Comparison of ENCODE assay signal across 12 mouse cellular contexts in the genomic region with DNA sequence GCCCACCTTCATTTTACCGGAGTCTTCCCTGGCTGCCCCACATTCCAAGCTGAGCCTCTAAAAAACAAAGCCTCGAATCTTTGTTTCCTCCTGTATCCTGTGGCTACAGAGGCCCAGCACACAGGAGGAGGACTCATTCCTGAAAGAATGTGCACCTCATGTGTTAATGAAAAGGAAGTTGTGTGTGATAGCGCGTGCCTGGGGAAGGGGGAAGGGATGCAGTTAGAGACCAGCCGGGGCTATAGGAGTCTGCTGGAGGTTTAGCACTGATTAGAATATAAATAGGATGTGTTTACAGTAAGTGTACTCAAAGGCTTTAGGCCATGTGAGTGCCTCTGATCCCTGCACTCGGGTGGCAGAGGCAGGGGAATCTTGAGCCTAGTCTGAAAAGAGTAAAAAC. TPM values are rescaled to one million over a fixed set of nuclear protein-coding genes. Genes with fewer than 3 reads are reported as not detected.
DNase-seq lines count a peak whose midpoint lies in the region; ATAC-seq and TF ChIP-seq lines count a peak whose summit lies in the region.
"Had no signal": no experiment of that assay in that cellular context is flagged by ENCODE, and none has a peak within 500 bp of the region (broad histone marks: within the 10 kb centered on the region; RNA-seq: fewer than 3 reads in every experiment).

No protein-coding gene starts in this region.

- H3K36me3 ChIP-seq in heart, embryonic 13.5 days: no peaks in the 10 kb centered on the region
- no peaks in the 10 kb centered on the region for H3K36me3 ChIP-seq in lung, postnatal 0 days (ENCODE audit: insufficient read depth, low read length)
- H3K36me3 ChIP-seq in embryonic facial prominence, embryonic 11.5 days (replicated peaks; ENCODE audit: control insufficient read depth, insufficient read depth, low read depth, low read length): no peaks in the 10 kb centered on the region
- no peaks in the 10 kb centered on the region for H3K36me3 ChIP-seq in macrophage (ENCODE audit: inconsistent target)
- H3K36me3 ChIP-seq: limb, embryonic 13.5 days had no signal

- intact Hi-C loops in heart, postnatal 36 days (cut with DNase I): no loop called here

- no peak for ATAC-seq in heart, embryonic 13.5 days (ENCODE audit: extremely low read depth, insufficient number of reproducible peaks, low FRiP score, low TSS enrichment)
- ATAC-seq in lung, postnatal 0 days: no peak
- no peak for ATAC-seq in embryonic facial prominence, embryonic 11.5 days (replicated peaks; ENCODE audit: insufficient number of reproducible peaks, low FRiP score, low TSS enrichment, low read depth)

- H3K4me3 ChIP-seq in heart, embryonic 13.5 days: no peak overlapping the region
- no peak overlapping the region for H3K4me3 ChIP-seq in lung, postnatal 0 days (ENCODE audit: low read depth, low read length)
- no peak overlapping the region for H3K4me3 ChIP-seq in embryonic facial prominence, embryonic 11.5 days (ENCODE audit: low read depth, low read length)
- no peak overlapping the region for H3K4me3 ChIP-seq in macrophage (ENCODE audit: inconsistent target)
- no peak overlapping the region for H3K4me3 ChIP-seq in layer of hippocampus, adult 2 months

- H3K27me3 ChIP-seq in heart, embryonic 13.5 days (replicated peaks): peaks cover 25% of the 10 kb centered on the region
- peaks cover 9% of the 10 kb centered on the region; the same call in 1 of the 2 replicates for H3K27me3 ChIP-seq in lung, postnatal 0 days (replicated peaks; ENCODE audit: insufficient read depth, low read length)
- peaks cover 21% of the 10 kb centered on the region for H3K27me3 ChIP-seq in embryonic facial prominence, embryonic 11.5 days (ENCODE audit: control insufficient read depth, insufficient read depth, low read length)

- H3K4me1 ChIP-seq in heart, embryonic 13.5 days: peaks cover 46% of the 10 kb centered on the region
- 0 out of 2 replicates have a peak, but pooled peaks cover 6% of the 10 kb centered on the region for H3K4me1 ChIP-seq in lung, postnatal 0 days (ENCODE audit: insufficient read depth, low read depth, low read length)
- no peaks in the 10 kb centered on the region for H3K4me1 ChIP-seq in embryonic facial prominence, embryonic 11.5 days (ENCODE audit: control insufficient read depth, insufficient read depth, low read length)

- H3K9ac ChIP-seq in heart, embryonic 13.5 days: peak overlapping the region; percentile 50; the same call in 1 of the 2 replicates
- H3K9ac ChIP-seq in lung, postnatal 0 days (replicated peaks; ENCODE audit: low read depth): no peak overlapping the region
- no peak overlapping the region for H3K9ac ChIP-seq in embryonic facial prominence, embryonic 11.5 days (replicated peaks; ENCODE audit: low read length)

- DNase-seq in heart, postnatal 36 days: no peak
- DNase-seq in lung, postnatal 0 days (ENCODE audit: low spot score): peak; percentile 25
- DNase-seq in lung, postnatal 10 days: no peak
- DNase-seq in embryonic facial prominence, embryonic 11.5 days (ENCODE audit: low spot score): peak; percentile 35
- no peak for DNase-seq in layer of hippocampus, adult 2 months (ENCODE audit: low spot score in 2 of 2)
- DNase-seq in right cerebral cortex, postnatal 36 days (ENCODE audit: low spot score in 2 of 2): no peak
- DNase-seq: adrenal gland, adult 8-10 months; cerebellum, adult 18-20 months had no signal

- H3K79me2 ChIP-seq in macrophage (ENCODE audit: inconsistent target): no peaks in the 10 kb centered on the region

- H3K4me2 ChIP-seq in heart, embryonic 13.5 days: peak overlapping the region; percentile 61; the same call in 1 of the 2 replicates
- no peak overlapping the region for H3K4me2 ChIP-seq in lung, postnatal 0 days (replicated peaks; ENCODE audit: low read depth, low read length)
- no peak overlapping the region for H3K4me2 ChIP-seq in embryonic facial prominence, embryonic 11.5 days (ENCODE audit: low read depth, low read length)

- peak overlapping the region; percentile 87 for H3K27ac ChIP-seq in heart, embryonic 13.5 days (replicated peaks)
- H3K27ac ChIP-seq in lung, postnatal 0 days (ENCODE audit: low read length): no peak overlapping the region; the same call in 1 of the 2 replicates
- no peak overlapping the region for H3K27ac ChIP-seq in embryonic facial prominence, embryonic 11.5 days (replicated peaks; ENCODE audit: low read depth, low read length)
- peak overlapping the region; percentile 19 for H3K27ac ChIP-seq in macrophage
- no peak overlapping the region for H3K27ac ChIP-seq in layer of hippocampus, adult 2 months
- H3K27ac ChIP-seq: limb, embryonic 13.5 days had no signal

- H3K9me3 ChIP-seq in heart, embryonic 13.5 days: no peaks in the 10 kb centered on the region
- no peaks in the 10 kb centered on the region for H3K9me3 ChIP-seq in lung, postnatal 0 days (ENCODE audit: low read length)
- H3K9me3 ChIP-seq in embryonic facial prominence, embryonic 11.5 days (replicated peaks; ENCODE audit: control insufficient read depth, low read length): no peaks in the 10 kb centered on the region
- H3K9me3 ChIP-seq: limb, embryonic 13.5 days had no signal

- WGBS in heart, embryonic 13.5 days: 8% methylated on average over 6 of the region's 6 CpGs
- WGBS in lung, postnatal 0 days: 22% methylated on average over 6 of the region's 6 CpGs
- WGBS in embryonic facial prominence, embryonic 11.5 days: 6% methylated on average over 6 of the region's 6 CpGs
- 49% methylated on average over 6 of the region's 6 CpGs for WGBS in macrophage (ENCODE audit: missing documents)

- TF ChIP-seq CTCF in lung, postnatal 0 days (IDR thresholded peaks at IDR 0.05): no peak
- no peak for TF ChIP-seq CTCF in layer of hippocampus, adult 2 months (conservative IDR thresholded peaks at IDR 0.05)

- no peak for TF ChIP-seq EP300 in lung, postnatal 0 days (IDR thresholded peaks at IDR 0.05)

RNA-seq across cellular contexts. Expression of a gene that starts 0.8 kb away (rescaled TPM):
- 0.48 and 0.65 TPM in 2 replicates for polyA plus RNA-seq in heart, embryonic 13.5 days (2015; fragmentation: Nextera tagmentation; extraction: Ambion mirVana)
- not detected for total RNA-seq in heart, postnatal 36 days (2021)
- polyA plus RNA-seq in lung, postnatal 0 days (2015; fragmentation: Nextera tagmentation; extraction: Ambion mirVana): 0.07 and 0.08 TPM in 2 replicates
- 0.15 and 0.31 TPM in 2 replicates for polyA plus RNA-seq in embryonic facial prominence, embryonic 11.5 days (2014; fragmentation: Nextera tagmentation; extraction: Ambion mirVana)
- total RNA-seq in macrophage (2018; cell fraction: chromatin; rRNA removed): 1 to 10 TPM in 13 of 26 experiments, under 1 TPM in 5, not detected in 8; 0.25 to 9.9 (median 5.7) TPM
- total RNA-seq in macrophage (2018; cell fraction: cytosol; rRNA removed): under 1 TPM in 14 of 26 experiments, not detected in 12; 0.05 to 0.75 (median 0.41) TPM
- 1 to 10 TPM in 14 of 26 experiments, under 1 TPM in 5, not detected in 7; 0.36 to 6.2 (median 3.3) TPM for total RNA-seq in macrophage (2018; cell fraction: nucleus; rRNA removed)
- 0.12 to 0.17 TPM in 2 of 3 replicates, not detected in the other for polyA plus RNA-seq in macrophage (2018)
- not detected for total RNA-seq in layer of hippocampus, adult 2 months (2021)
- total RNA-seq: adrenal gland, adult 8-10 months had no signal
- polyA plus RNA-seq: midbrain, postnatal 0 days had no signal

RNA-seq across cellular contexts. Expression of a gene that starts 11.0 kb away (rescaled TPM):
- polyA plus RNA-seq in heart, embryonic 13.5 days (2015; fragmentation: Nextera tagmentation; extraction: Ambion mirVana): 34.0 and 39.5 TPM in 2 replicates
- total RNA-seq in heart, postnatal 36 days (2021): 10 to 100 TPM; 17.1 to 32.9 TPM
- 86.2 and 99.8 TPM in 2 replicates for polyA plus RNA-seq in lung, postnatal 0 days (2015; fragmentation: Nextera tagmentation; extraction: Ambion mirVana)
- 3.5 and 4.3 TPM in 2 replicates for polyA plus RNA-seq in embryonic facial prominence, embryonic 11.5 days (2014; fragmentation: Nextera tagmentation; extraction: Ambion mirVana)
- 100 to 1,000 TPM in 14 of 26 experiments, 10 to 100 TPM in 12; 16.8 to 259 (median 148) TPM for total RNA-seq in macrophage (2018; cell fraction: chromatin; rRNA removed)
- 1,000 to 10,000 TPM in 13 of 26 experiments, 100 to 1,000 TPM in 13; 388 to 2,554 (median 1,070) TPM for total RNA-seq in macrophage (2018; cell fraction: cytosol; rRNA removed)
- 1,000 to 10,000 TPM in 8 of 26 experiments, 100 to 1,000 TPM in 17, 10 to 100 TPM in 1; 94.8 to 1,428 (median 310) TPM for total RNA-seq in macrophage (2018; cell fraction: nucleus; rRNA removed)
- polyA plus RNA-seq in macrophage (2018): 155 to 1,074 TPM (median 938 TPM) in 3 replicates
- 1 to 10 TPM; 3.4 to 5.0 TPM for total RNA-seq in layer of hippocampus, adult 2 months (2021)

RNA-seq across cellular contexts. Expression of a gene that starts 14.7 kb away (rescaled TPM):
- 133 and 135 TPM in 2 replicates for polyA plus RNA-seq in heart, embryonic 13.5 days (2015; fragmentation: Nextera tagmentation; extraction: Ambion mirVana)
- total RNA-seq in heart, postnatal 36 days (2021): 10 to 100 TPM; 24.5 to 26.0 TPM
- polyA plus RNA-seq in lung, postnatal 0 days (2015; fragmentation: Nextera tagmentation; extraction: Ambion mirVana): 246 and 265 TPM in 2 replicates
- 48.8 and 50.3 TPM in 2 replicates for polyA plus RNA-seq in embryonic facial prominence, embryonic 11.5 days (2014; fragmentation: Nextera tagmentation; extraction: Ambion mirVana)
- total RNA-seq in macrophage (2018; cell fraction: chromatin; rRNA removed): not detected
- total RNA-seq in macrophage (2018; cell fraction: cytosol; rRNA removed): under 1 TPM in 13 of 26 experiments, not detected in 13; 0.03 to 0.30 (median 0.09) TPM
- total RNA-seq in macrophage (2018; cell fraction: nucleus; rRNA removed): not detected
- polyA plus RNA-seq in macrophage (2018): 0.28 to 0.96 TPM in 2 of 3 replicates, not detected in the other
- total RNA-seq in layer of hippocampus, adult 2 months (2021): 1 to 10 TPM; 7.3 to 7.7 TPM

RNA-seq across cellular contexts. Expression of a gene that starts 16.4 kb away (rescaled TPM):
- polyA plus RNA-seq in heart, embryonic 13.5 days (2015; fragmentation: Nextera tagmentation; extraction: Ambion mirVana): 58.8 and 59.5 TPM in 2 replicates
- total RNA-seq in heart, postnatal 36 days (2021): 10 to 100 TPM; 27.8 to 32.9 TPM
- polyA plus RNA-seq in lung, postnatal 0 days (2015; fragmentation: Nextera tagmentation; extraction: Ambion mirVana): 103 and 112 TPM in 2 replicates
- polyA plus RNA-seq in embryonic facial prominence, embryonic 11.5 days (2014; fragmentation: Nextera tagmentation; extraction: Ambion mirVana): 53.4 and 62.2 TPM in 2 replicates
- 100 to 1,000 TPM in 10 of 26 experiments, 10 to 100 TPM in 16; 13.0 to 161 (median 84.1) TPM for total RNA-seq in macrophage (2018; cell fraction: chromatin; rRNA removed)
- 10 to 100 TPM; 49.1 to 87.5 (median 76.8) TPM for total RNA-seq in macrophage (2018; cell fraction: cytosol; rRNA removed)
- 100 to 1,000 TPM in 1 of 26 experiments, 10 to 100 TPM in 25; 19.3 to 101 (median 60.5) TPM for total RNA-seq in macrophage (2018; cell fraction: nucleus; rRNA removed)
- 30.1 to 92.7 TPM (median 76.2 TPM) in 3 replicates for polyA plus RNA-seq in macrophage (2018)
- 10 to 100 TPM; 33.8 to 34.9 TPM for total RNA-seq in layer of hippocampus, adult 2 months (2021)

RNA-seq across cellular contexts. Expression of a gene that starts 32.4 kb away (rescaled TPM):
- 0.27 and 0.41 TPM in 2 replicates for polyA plus RNA-seq in heart, embryonic 13.5 days (2015; fragmentation: Nextera tagmentation; extraction: Ambion mirVana)
- under 1 TPM in 1 of 2 experiments, not detected in 1; 0.22 TPM for total RNA-seq in heart, postnatal 36 days (2021)
- polyA plus RNA-seq in lung, postnatal 0 days (2015; fragmentation: Nextera tagmentation; extraction: Ambion mirVana): 8.5 and 8.7 TPM in 2 replicates
- 0.13 and 0.31 TPM in 2 replicates for polyA plus RNA-seq in embryonic facial prominence, embryonic 11.5 days (2014; fragmentation: Nextera tagmentation; extraction: Ambion mirVana)
- total RNA-seq in macrophage (2018; cell fraction: chromatin; rRNA removed): 1 to 10 TPM in 10 of 26 experiments, under 1 TPM in 9, not detected in 7; 0.58 to 2.4 (median 1.0) TPM
- total RNA-seq in macrophage (2018; cell fraction: cytosol; rRNA removed): 10 to 100 TPM in 4 of 26 experiments, 1 to 10 TPM in 22; 5.0 to 13.4 (median 8.5) TPM
- total RNA-seq in macrophage (2018; cell fraction: nucleus; rRNA removed): 10 to 100 TPM in 3 of 26 experiments, 1 to 10 TPM in 23; 1.8 to 11.6 (median 6.1) TPM
- 3.2 to 9.9 TPM (median 8.7 TPM) in 3 replicates for polyA plus RNA-seq in macrophage (2018)
- total RNA-seq in layer of hippocampus, adult 2 months (2021): under 1 TPM; 0.22 to 0.31 TPM
- polyA plus RNA-seq: midbrain, postnatal 0 days had no signal

Comparison
In these comparisons a context has a peak if more than half of its experiments do, and no peak if none do; other contexts are left out.
1. DNase-seq: peak in lung, postnatal 0 days (single experiment) and embryonic facial prominence, embryonic 11.5 days (single experiment); none in heart, postnatal 36 days (0 of 2), lung, postnatal 10 days (single experiment), layer of hippocampus, adult 2 months (0 of 2) and right cerebral cortex, postnatal 36 days (0 of 2).
2. H3K27ac ChIP-seq: peak in heart, embryonic 13.5 days (single experiment) and macrophage (single experiment); none in lung, postnatal 0 days (single experiment), embryonic facial prominence, embryonic 11.5 days (single experiment) and layer of hippocampus, adult 2 months (single experiment).
3. RNA of a gene that starts 14.7 kb away (polyA plus RNA-seq): 246 to 265 TPM in lung, postnatal 0 days, 133 to 135 TPM in heart, embryonic 13.5 days and 48.8 to 50.3 TPM in embryonic facial prominence, embryonic 11.5 days; 0.28 to 0.96 TPM in macrophage; every median in the first group is over 10 times any median in the second.